Mouse (Mus musculus): ENCODE data around the gene Gm28557. TPM values are rescaled to one million over a fixed set of nuclear protein-coding genes. Genes with fewer than 3 reads are reported as not detected.

Gm28557 gene
- 0.45 TPM in 1 of 2 replicates, not detected in the other for polyA plus RNA-seq (2012; ENCODE audit: low replicate concordance)

GRCm38 (mm10) chr13:67108194-67108820 is at the start of gene Gm28557:
Gene Gm28557 (minus strand): TSS chr13:67108604.

GRCm38 (mm10) chr13:67121360-67121759 is 13.0 kb upstream of the Gm28557 start, which contains the start of gene Zfp759:
Gene Zfp759 (plus strand): TSS chr13:67121660.

GRCm38 (mm10) chr13:67116163-67116562 is 7.8 kb upstream of the Gm28557 start, which contains the start of gene Rslcan18:
Gene Rslcan18 (minus strand): TSS chr13:67116263.

GRCm38 (mm10) chr13:67097876-67098275 is 10.5 kb downstream of the Gm28557 start, which contains the start of gene Zfp708:
Gene Zfp708 (minus strand): TSS chr13:67097976.

GRCm38 (mm10) chr13:67060786-67061358 is 47.5 kb downstream of the Gm28557 start, which contains the start of gene Zfp712:
Gene Zfp712 (minus strand): TSS chr13:67061170.

Other genes starting within 250 kb of the Gm28557 start
- 0.11 TPM in 1 of 2 replicates, not detected in the other for gene Gm10767, start 203.7 kb downstream of the Gm28557 start, polyA plus RNA-seq (2012; ENCODE audit: low replicate concordance)
- gene Zfp712, start 47.4 kb downstream of the Gm28557 start, polyA plus RNA-seq (2012; ENCODE audit: low replicate concordance) = 0.26 and 0.58 TPM in 2 replicates
- gene Zfp708, start 10.6 kb downstream of the Gm28557 start, polyA plus RNA-seq (2012; ENCODE audit: low replicate concordance) = 0.07 TPM in 1 of 2 replicates, not detected in the other
- not detected in 2 replicates for gene Rslcan18, start 7.7 kb upstream of the Gm28557 start, polyA plus RNA-seq (2012; ENCODE audit: low replicate concordance)
- gene Zfp759, start 13.1 kb upstream of the Gm28557 start, polyA plus RNA-seq (2012; ENCODE audit: low replicate concordance) = 0.11 and 0.45 TPM in 2 replicates
- 0.14 and 0.71 TPM in 2 replicates for gene Rsl1, start 64.6 kb upstream of the Gm28557 start, polyA plus RNA-seq (2012; ENCODE audit: low replicate concordance)
- 0.20 and 0.24 TPM in 2 replicates for gene Zfp455, start 85.9 kb upstream of the Gm28557 start, polyA plus RNA-seq (2012; ENCODE audit: low replicate concordance)
- gene Zfp458, start 169.9 kb upstream of the Gm28557 start, polyA plus RNA-seq (2012; ENCODE audit: low replicate concordance) = 0.04 and 0.48 TPM in 2 replicates
- gene Zfp457, start 197.9 kb upstream of the Gm28557 start, polyA plus RNA-seq (2012; ENCODE audit: low replicate concordance) = 0.51 TPM in 1 of 2 replicates, not detected in the other
- 0.24 and 0.64 TPM in 2 replicates for gene Zfp595, start 224.0 kb upstream of the Gm28557 start, polyA plus RNA-seq (2012; ENCODE audit: low replicate concordance)

Data from hematopoietic multipotent progenitor cell, adult 10-12 weeks (in vitro differentiated cells).